Mouse (Mus musculus) cerebellum, adult 2 months (tissue): ENCODE measurements around the gene Ehd2. TPM values are rescaled to one million over a fixed set of nuclear protein-coding genes. Genes with fewer than 3 reads are reported as not detected.

ENCODE experiments used
- DNase-seq, 2 experiments: peaks; one replicate each; pipeline ENCODE4 v3.0.0; 2021
- H3K27ac ChIP-seq: fragments of 200-500 bp; 2 replicates; pipeline ENCODE4 v1.5.1; 2012; ENCODE audit warnings: low read length, control low read depth, inconsistent platforms; ENCODE audit not compliant: insufficient read depth
- H3K27me3 ChIP-seq: fragments of 200-500 bp; 2 replicates; pipeline ENCODE4 v1.6.1; 2012; ENCODE audit warnings: inconsistent platforms, mild to moderate bottlenecking, low read length, moderate library complexity; ENCODE audit not compliant: control insufficient read depth, insufficient read depth
- H3K4me1 ChIP-seq: fragments of 200-500 bp; 2 replicates; pipeline ENCODE4 v1.6.1; 2011; ENCODE audit warnings: low read length; ENCODE audit not compliant: control insufficient read depth, insufficient read depth
- H3K4me3 ChIP-seq: fragments of 200-500 bp; replicated peaks from 2 replicates; pipeline ENCODE3; 2011; ENCODE audit warnings: mild to moderate bottlenecking, low read depth, low read length, control low read depth; ENCODE audit not compliant: insufficient read depth
- CTCF ChIP-seq: fragments of 200-500 bp; IDR thresholded peaks from 2 replicates; pipeline ENCODE4 v1.5.1; 2011; ENCODE audit warnings: low read depth, mild to moderate bottlenecking, control low read depth, low read length, moderate library complexity, borderline replicate concordance; ENCODE audit not compliant: insufficient read depth
- POLR2A ChIP-seq: fragments of 200-500 bp; IDR thresholded peaks from 2 replicates; pipeline ENCODE4 v1.6.1; 2011; ENCODE audit warnings: low read length, control low read depth, borderline replicate concordance; ENCODE audit not compliant: insufficient read depth
- WGBS: fragments of 180-500 bp; shearing (Covaris S2); methylation state at CpG from one replicate; pipeline ENCODE4 v1.1.7; 2018; 5-methylcytosine and 5-hydroxymethylcytosine counted together
- polyA plus RNA-seq: library from polyadenylated mRNA; depleted of rRNA; stranded (reverse); fragments of >200 nt; gene quantifications from 2 replicates; pipeline ENCODE4 v1.2.3, GENCODE M21; 2012

Gene Ehd2
- polyA plus RNA-seq, 1 experiment = 7.5 TPM

DNA sequence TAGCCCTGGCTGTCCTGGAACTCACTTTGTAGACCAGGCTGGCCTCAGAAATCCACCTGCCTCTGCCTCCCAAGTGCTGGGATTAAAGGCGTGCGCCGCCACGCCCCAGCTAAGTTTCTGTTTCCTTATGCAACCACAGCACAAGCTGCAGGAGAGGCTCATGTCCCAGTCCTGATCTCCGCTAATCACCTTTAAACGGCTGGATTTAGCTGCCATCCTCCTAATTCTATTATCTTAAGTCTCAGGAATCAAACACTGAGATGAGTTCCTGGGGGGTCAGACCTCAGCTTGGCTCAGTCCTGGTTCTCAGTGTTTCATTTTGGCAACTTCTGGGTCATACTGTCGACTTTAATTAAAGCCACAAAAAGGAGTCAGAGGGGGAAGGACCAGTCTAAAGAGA, 42.3 kb upstream of the Ehd2 start:
- no peak for DNase-seq
- Histone ChIP-seq H3K27me3 (no peaks in the 10 kb centered on the region), H3K4me3 (no peak overlapping the region), H3K27ac (no peak overlapping the region), H3K4me1 (peaks cover 33% of the 10 kb centered on the region)
- TF ChIP-seq CTCF (no peak), POLR2A (no peak)
- WGBS = 75% methylated on average over 7 of the region's 7 CpGs

DNA sequence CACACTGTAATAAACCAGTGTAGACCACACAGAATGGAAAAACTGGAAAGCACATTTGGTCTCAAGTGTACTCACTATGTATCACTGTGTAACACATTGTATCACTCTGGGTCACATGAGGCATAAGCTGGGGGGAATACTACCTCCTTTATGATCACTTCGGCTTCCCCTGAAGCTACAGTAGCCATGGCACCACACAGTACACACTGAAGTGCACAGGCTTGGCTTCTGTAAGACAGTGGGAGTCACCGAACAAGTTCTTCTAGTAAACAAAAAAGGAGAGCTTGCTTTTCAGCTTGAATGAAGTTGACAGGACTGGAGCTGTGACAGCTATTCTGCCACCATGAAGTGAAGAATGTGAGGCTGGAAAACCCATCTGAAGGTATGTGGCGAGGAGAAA, 37.7 kb upstream of the Ehd2 start:
- H3K27me3 ChIP-seq = no peaks in the 10 kb centered on the region
- 75% methylated on average over 3 of the region's 3 CpGs for WGBS
- TF ChIP-seq CTCF (no peak), POLR2A (no peak)
- peaks cover 31% of the 10 kb centered on the region for H3K4me1 ChIP-seq
- H3K27ac ChIP-seq = no peak overlapping the region
- H3K4me3 ChIP-seq = no peak overlapping the region
- DNase-seq = no peak

DNA sequence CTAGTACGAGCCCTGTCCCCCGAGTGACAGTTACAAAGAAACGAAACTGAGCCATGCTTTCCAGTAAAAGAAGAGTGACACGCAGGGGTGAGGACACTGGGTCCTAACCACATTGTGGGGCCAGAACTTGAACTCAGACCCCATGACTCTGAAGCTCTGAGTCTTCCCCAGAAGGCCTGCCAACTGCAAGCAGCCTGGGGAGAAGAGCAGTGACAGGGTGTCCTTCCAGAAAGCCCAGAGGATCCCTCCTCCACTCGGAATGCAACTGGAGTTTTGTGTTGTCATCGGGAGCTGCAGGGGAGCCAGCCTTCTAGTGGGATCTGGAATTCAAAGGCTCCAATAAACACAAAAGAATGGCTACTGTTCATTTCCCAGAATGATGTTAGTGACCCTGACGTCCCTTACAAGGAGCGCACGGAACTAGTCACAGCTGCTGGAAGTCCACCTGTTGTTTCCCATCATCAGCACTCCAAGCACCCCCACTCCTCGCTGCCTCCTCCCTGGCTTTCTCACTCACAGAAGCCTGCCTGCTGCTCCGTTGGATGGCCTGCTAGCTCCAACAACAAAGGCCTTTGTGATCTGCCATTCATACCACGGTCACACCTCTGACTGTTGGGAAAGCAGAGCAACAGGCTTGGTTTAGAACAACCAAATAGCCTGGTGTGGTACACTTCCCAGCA, 37.0 kb upstream of the Ehd2 start:
- Histone ChIP-seq H3K27ac (no peak overlapping the region), H3K4me1 (peaks cover 31% of the 10 kb centered on the region), H3K4me3 (no peak overlapping the region), H3K27me3 (no peaks in the 10 kb centered on the region)
- TF ChIP-seq CTCF = no peak
- no peak for TF ChIP-seq POLR2A
- WGBS = 43% methylated on average over 12 of the region's 12 CpGs
- DNase-seq = no peak

DNA sequence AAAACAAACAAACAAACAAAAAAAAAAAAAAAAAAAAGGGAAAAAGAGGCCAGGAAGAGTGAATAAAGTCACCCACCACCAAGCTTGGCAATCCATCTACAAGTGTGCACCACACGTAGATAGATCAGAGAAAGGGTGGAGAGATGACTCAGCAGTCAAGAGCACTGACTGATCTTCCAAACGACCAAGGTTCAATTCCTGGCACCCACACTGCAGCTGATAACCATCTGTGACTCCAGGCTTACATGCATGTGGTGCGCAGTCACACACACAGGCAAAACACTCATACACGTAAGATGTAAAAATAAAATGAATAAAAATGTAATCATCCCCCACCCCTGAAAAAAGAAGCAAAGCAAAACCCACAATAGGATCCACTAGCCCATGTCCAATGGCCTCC, 35.7 kb upstream of the Ehd2 start:
- DNase-seq = no peak
- WGBS = 55% methylated on average over 4 of the region's 4 CpGs

DNA sequence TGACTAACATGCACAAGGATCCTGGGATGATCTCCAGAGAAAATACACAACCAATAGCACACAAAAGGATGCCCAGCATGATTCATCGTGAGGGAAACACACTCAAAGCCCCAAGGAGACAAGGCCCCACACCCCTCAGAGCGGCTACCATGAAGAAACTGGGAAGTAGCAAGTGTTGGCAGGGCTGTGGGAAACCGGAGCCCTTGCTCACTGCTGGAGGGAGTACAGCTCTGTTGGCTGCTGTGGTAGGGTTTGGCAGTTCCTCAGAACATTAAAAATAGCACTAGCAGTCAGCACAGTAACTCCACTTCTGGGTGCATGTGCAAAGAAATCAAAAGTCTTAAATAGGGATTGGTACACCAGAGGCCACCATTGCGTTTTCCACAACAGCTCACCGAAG, 34.8 kb upstream of the Ehd2 start:
- H3K4me3 ChIP-seq = no peak overlapping the region
- H3K27ac ChIP-seq = peak overlapping the region; percentile 48; the same call in 1 of the 2 replicates
- TF ChIP-seq CTCF = no peak
- TF ChIP-seq POLR2A = no peak
- 37% methylated on average over 5 of the region's 5 CpGs for WGBS
- DNase-seq = peak in 1 of 2 experiments; percentile 52
- H3K27me3 ChIP-seq = no peaks in the 10 kb centered on the region
- H3K4me1 ChIP-seq = peaks cover 27% of the 10 kb centered on the region

More for the DNA sequence above, 35.7 kb upstream of the Ehd2 start:
- TF ChIP-seq CTCF (no peak), POLR2A (no peak)
- H3K27me3 ChIP-seq = no peaks in the 10 kb centered on the region
- no peak overlapping the region for H3K4me3 ChIP-seq
- no peak overlapping the region for H3K27ac ChIP-seq
- H3K4me1 ChIP-seq = peaks cover 31% of the 10 kb centered on the region

DNA sequence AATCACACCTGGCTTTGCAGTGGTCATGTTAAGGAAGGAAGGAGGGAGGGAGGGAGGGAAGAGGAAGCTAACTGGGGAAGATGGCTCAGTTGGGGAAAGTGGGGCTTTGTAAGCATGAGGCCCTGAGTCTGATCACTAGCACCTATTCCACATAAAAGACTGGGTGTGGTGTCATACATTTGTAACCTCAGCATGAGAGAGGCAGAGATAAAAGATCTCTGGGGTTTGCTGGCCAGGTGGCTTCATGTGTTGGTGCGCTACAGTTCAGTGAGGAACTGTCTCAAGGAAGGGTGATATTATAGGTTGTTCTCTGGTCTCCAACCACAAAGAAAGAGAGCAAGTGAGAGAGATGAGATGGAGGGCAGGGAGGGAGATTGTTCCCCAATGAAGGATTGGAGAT, 34.3 kb upstream of the Ehd2 start:
- H3K4me1 ChIP-seq = peaks cover 27% of the 10 kb centered on the region
- no peak overlapping the region; the same call in 1 of the 2 replicates for H3K27ac ChIP-seq
- no peak overlapping the region for H3K4me3 ChIP-seq
- no peak for DNase-seq
- TF ChIP-seq POLR2A = no peak
- TF ChIP-seq CTCF = no peak
- 79% methylated on average over 1 of the region's 1 CpGs for WGBS
- no peaks in the 10 kb centered on the region for H3K27me3 ChIP-seq

DNA sequence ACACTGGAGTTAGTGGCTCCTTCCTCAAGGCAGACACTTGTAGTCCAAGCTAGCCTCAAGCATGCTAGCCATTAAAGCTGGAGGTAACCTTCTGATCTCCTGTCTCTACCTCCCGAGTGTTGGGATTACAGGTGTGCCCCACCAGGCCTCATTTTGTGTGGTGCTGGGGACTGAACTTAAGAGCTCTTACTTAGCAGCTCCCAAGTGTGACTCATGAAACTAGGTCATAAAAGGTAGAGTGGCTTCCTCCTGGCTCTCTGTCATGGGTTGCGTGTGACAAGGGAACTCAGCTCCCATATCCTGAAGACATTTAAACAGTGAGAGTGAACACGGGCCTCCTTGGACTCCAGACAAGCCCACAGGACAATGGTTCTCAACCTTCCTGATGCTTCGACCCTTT, 26.4 kb upstream of the Ehd2 start:
- Histone ChIP-seq H3K4me1 (no peaks in the 10 kb centered on the region), H3K27ac (no peak overlapping the region), H3K4me3 (no peak overlapping the region), H3K27me3 (no peaks in the 10 kb centered on the region)
- no peak for TF ChIP-seq POLR2A
- 92% methylated on average over 4 of the region's 4 CpGs for WGBS
- DNase-seq = no peak

DNA sequence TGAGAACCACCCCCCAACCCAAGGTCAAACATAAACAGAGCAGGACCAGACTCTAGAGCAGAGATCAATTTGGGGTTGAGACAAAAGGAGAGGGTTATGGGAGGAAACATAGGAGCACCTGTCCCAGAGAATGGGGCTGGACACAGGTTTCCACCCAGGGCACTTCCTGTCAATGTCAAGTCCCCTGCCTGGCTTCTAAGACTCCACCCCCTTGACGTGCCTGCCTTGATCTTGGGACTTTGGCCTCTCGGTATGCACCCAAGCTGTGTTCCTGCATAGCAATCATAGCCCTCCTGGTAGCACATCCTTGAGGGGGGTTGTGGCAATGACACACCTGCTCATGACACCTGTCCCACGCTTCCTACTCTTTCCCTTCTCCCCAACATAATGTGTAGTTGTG, 25.8 kb upstream of the Ehd2 start:
- no peaks in the 10 kb centered on the region for H3K4me1 ChIP-seq
- H3K4me3 ChIP-seq = no peak overlapping the region
- TF ChIP-seq POLR2A = no peak
- TF ChIP-seq CTCF = no peak
- 89% methylated on average over 3 of the region's 3 CpGs for WGBS
- no peak for DNase-seq
- no peaks in the 10 kb centered on the region for H3K27me3 ChIP-seq
- no peak overlapping the region for H3K27ac ChIP-seq
